Mouse (Mus musculus) midbrain, embryonic 11.5 days (tissue): ENCODE measurements around the gene Wfdc17. TPM values are rescaled to one million over a fixed set of nuclear protein-coding genes. Genes with fewer than 3 reads are reported as not detected.

ENCODE experiments used
- ATAC-seq: fragments of 200-750 bp; cut with Nextera tagmentation; 2 replicates; pipeline ENCODE4 v1.8.0; 2017; ENCODE audit warnings: moderate TSS enrichment, moderate library complexity; ENCODE audit not compliant: low FRiP score
- DNase-seq: peaks from one replicate; pipeline ENCODE4 v3.0.0; 2015; ENCODE audit warnings: low spot score; ENCODE audit errors: missing footprints
- H3K27ac ChIP-seq: fragments of 300-500 bp; sonication (generic); 2 replicates; pipeline ENCODE4 v1.5.1; 2014; ENCODE audit warnings: low read depth, low read length
- H3K27me3 ChIP-seq: fragments of 300-500 bp; sonication (generic); 2 replicates; pipeline ENCODE4 v1.6.1; 2014; ENCODE audit warnings: mild to moderate bottlenecking, low read length, moderate library complexity, mixed read lengths; ENCODE audit not compliant: control insufficient read depth, insufficient read depth
- H3K36me3 ChIP-seq: fragments of 300-500 bp; sonication (generic); 2 replicates; pipeline ENCODE4 v1.6.1; 2014; ENCODE audit warnings: mild to moderate bottlenecking, low read length, moderate library complexity, mixed read lengths; ENCODE audit not compliant: control insufficient read depth, insufficient read depth
- H3K4me1 ChIP-seq: fragments of 300-500 bp; sonication (generic); 2 replicates; pipeline ENCODE4 v1.6.1; 2014; ENCODE audit warnings: low read length; ENCODE audit not compliant: control insufficient read depth, insufficient read depth
- H3K4me2 ChIP-seq: fragments of 300-500 bp; sonication (generic); 2 replicates; pipeline ENCODE4 v1.6.1; 2014; ENCODE audit warnings: mild to moderate bottlenecking, moderate library complexity
- H3K4me3 ChIP-seq: fragments of 300-500 bp; sonication (generic); 2 replicates; pipeline ENCODE4 v1.5.1; 2014; ENCODE audit warnings: low read depth, low read length
- H3K9ac ChIP-seq: fragments of 300-500 bp; sonication (generic); 2 replicates; pipeline ENCODE4 v1.6.1; 2014; ENCODE audit warnings: low read length
- H3K9me3 ChIP-seq: fragments of 300-500 bp; sonication (generic); 2 replicates; pipeline ENCODE4 v1.6.1; 2016; ENCODE audit warnings: low read length; ENCODE audit not compliant: control insufficient read depth
- WGBS: fragments of 180-500 bp; shearing (Covaris S2); extraction: QIAGEN DNeasy Blood & Tissue Kit; methylation state at CpG from one replicate; pipeline ENCODE4 v1.1.7; 2014; 5-methylcytosine and 5-hydroxymethylcytosine counted together
- polyA plus RNA-seq: library from polyadenylated mRNA; unstranded; fragments of >200 nt; fragmentation: Nextera tagmentation; extraction: Ambion mirVana; gene quantifications from 2 replicates; pipeline ENCODE4 v1.2.1, GENCODE M21; 2014

The Wfdc17 gene
- polyA plus RNA-seq, 1 experiment from 2014 or later, result not detected

- 84% methylated on average over 1 of the region's 1 CpGs for WGBS
- DNase-seq (no peak), ATAC-seq (no peak)
- H3K4me1 ChIP-seq, result no peaks in the 10 kb centered on the region
- H3K9ac ChIP-seq, result no peak overlapping the region
- no peaks in the 10 kb centered on the region for H3K9me3 ChIP-seq
- no peak overlapping the region for H3K4me3 ChIP-seq
- H3K4me2 ChIP-seq, result no peak overlapping the region
- H3K36me3 ChIP-seq, result no peaks in the 10 kb centered on the region
- H3K27me3 ChIP-seq, result no peaks in the 10 kb centered on the region
- H3K27ac ChIP-seq, result no peak overlapping the region
Observed at GRCm38 (mm10) chr11:83734215-83734614, 30.4 kb downstream of the Wfdc17 start.

GRCm38 (mm10) chr11:83735881-83736280, 32.1 kb downstream of the Wfdc17 start:
- H3K9ac ChIP-seq, result no peak overlapping the region
- H3K4me3 ChIP-seq, result no peak overlapping the region
- H3K27ac ChIP-seq, result no peak overlapping the region
- DNase-seq (no peak), ATAC-seq (no peak)
- no peaks in the 10 kb centered on the region for H3K9me3 ChIP-seq
- WGBS, result 82% methylated on average over 2 of the region's 2 CpGs
- no peaks in the 10 kb centered on the region for H3K36me3 ChIP-seq
- H3K27me3 ChIP-seq, result no peaks in the 10 kb centered on the region
- no peaks in the 10 kb centered on the region for H3K4me1 ChIP-seq
- H3K4me2 ChIP-seq, result no peak overlapping the region

GRCm38 (mm10) chr11:83737109-83737558, 33.3 kb downstream of the Wfdc17 start:
- Histone ChIP-seq H3K4me3 (no peak overlapping the region), H3K9me3 (no peaks in the 10 kb centered on the region), H3K4me2 (no peak overlapping the region), H3K9ac (no peak overlapping the region), H3K27ac (no peak overlapping the region), H3K36me3 (no peaks in the 10 kb centered on the region), H3K27me3 (no peaks in the 10 kb centered on the region), H3K4me1 (no peaks in the 10 kb centered on the region)
- 81% methylated on average over 3 of the region's 3 CpGs for WGBS
- ATAC-seq (no peak), DNase-seq (no peak)

DNA sequence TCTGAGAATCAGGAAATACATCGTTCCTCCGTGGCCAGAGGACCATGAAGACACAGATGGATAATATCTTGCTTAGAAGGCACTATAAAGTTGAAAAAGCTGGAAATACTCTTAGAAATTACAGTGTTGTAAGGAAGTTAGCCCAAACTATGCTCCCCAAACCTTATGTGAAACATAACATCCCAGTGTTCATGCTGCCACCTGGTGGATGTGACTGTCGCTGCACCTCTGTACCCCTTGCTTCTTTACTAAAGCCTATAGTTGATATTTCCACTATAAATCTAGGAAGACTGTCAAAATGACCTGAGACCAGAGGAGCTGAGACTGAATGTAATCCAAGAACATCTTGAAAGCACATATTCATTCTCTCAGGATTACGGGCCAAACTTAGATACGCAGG, 35.5 kb downstream of the Wfdc17 start:
- 25% methylated on average over 5 of the region's 5 CpGs for WGBS
- DNase-seq (peak; percentile 94), ATAC-seq (no peak)
- H3K4me2 ChIP-seq, result no peak overlapping the region
- H3K4me1 ChIP-seq, result no peaks in the 10 kb centered on the region
- no peaks in the 10 kb centered on the region for H3K36me3 ChIP-seq
- H3K4me3 ChIP-seq, result no peak overlapping the region
- H3K27me3 ChIP-seq, result no peaks in the 10 kb centered on the region
- no peaks in the 10 kb centered on the region for H3K9me3 ChIP-seq
- no peak overlapping the region for H3K9ac ChIP-seq
- no peak overlapping the region for H3K27ac ChIP-seq

DNA sequence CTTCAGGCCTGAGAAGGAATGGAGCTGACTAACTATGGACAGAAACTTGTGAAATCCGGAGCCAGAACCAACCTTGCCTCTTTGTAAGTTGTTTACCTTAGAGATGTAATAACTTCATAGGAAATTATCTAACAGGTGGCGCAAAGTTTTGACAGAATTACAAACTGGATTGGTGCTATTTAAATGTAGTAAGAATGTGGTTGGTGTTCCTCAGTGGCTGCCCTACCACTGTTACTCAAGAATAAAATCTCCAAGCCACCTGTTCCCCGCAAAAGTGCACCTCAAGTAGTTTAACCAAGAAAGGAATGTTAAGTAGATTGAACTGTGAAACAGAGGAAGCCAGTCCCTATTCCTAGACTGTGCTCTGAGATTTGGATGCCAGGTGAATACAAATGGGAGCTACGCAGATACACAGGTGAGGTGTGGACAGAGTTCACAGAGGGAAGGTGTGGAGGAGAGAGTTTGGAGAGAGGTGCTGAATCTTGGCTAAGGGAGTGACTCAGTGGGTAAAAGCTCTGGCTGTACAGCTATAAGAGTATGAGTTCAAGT, 36.7 kb downstream of the Wfdc17 start:
- no peak overlapping the region for H3K4me2 ChIP-seq
- no peaks in the 10 kb centered on the region for H3K4me1 ChIP-seq
- 86% methylated on average over 4 of the region's 4 CpGs for WGBS
- H3K27me3 ChIP-seq, result no peaks in the 10 kb centered on the region
- DNase-seq (no peak), ATAC-seq (no peak)
- H3K36me3 ChIP-seq, result no peaks in the 10 kb centered on the region
- H3K4me3 ChIP-seq, result no peak overlapping the region
- H3K27ac ChIP-seq, result no peak overlapping the region
- no peaks in the 10 kb centered on the region for H3K9me3 ChIP-seq
- H3K9ac ChIP-seq, result no peak overlapping the region

DNA sequence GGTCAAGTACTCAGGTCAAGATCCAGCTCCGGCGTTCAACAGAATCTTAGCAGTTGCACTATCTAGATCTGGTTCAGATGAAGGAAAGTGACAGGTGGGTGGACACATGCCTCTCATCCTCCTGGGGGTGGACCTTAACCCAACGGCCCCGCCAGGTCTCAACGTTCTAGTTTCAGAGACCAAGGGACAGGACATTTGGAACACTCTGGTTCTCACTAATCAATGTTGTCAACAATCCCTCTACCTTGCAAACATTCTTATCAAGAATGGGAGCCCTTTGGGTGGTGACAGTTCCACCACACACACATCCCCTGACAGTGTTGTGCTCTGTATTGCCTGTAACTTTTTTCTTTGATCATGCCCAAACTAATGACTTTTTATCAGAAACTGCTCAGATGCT, 38.0 kb downstream of the Wfdc17 start:
- Histone ChIP-seq H3K36me3 (no peaks in the 10 kb centered on the region), H3K9me3 (no peaks in the 10 kb centered on the region), H3K9ac (no peak overlapping the region), H3K4me3 (no peak overlapping the region), H3K27ac (no peak overlapping the region), H3K4me1 (no peaks in the 10 kb centered on the region), H3K27me3 (no peaks in the 10 kb centered on the region), H3K4me2 (no peak overlapping the region)
- ATAC-seq, result no peak
- WGBS, result 85% methylated on average over 5 of the region's 5 CpGs
- peak; percentile 12 for DNase-seq

- H3K27ac ChIP-seq, result no peak overlapping the region
- H3K4me2 ChIP-seq, result no peak overlapping the region
- no peak overlapping the region for H3K9ac ChIP-seq
- ATAC-seq (no peak), DNase-seq (peak; percentile 31)
- WGBS, result 78% methylated on average over 9 of the region's 9 CpGs
- no peaks in the 10 kb centered on the region for H3K36me3 ChIP-seq
- no peak overlapping the region for H3K4me3 ChIP-seq
- H3K4me1 ChIP-seq, result no peaks in the 10 kb centered on the region
- H3K27me3 ChIP-seq, result no peaks in the 10 kb centered on the region
- H3K9me3 ChIP-seq, result no peaks in the 10 kb centered on the region
Observed at GRCm38 (mm10) chr11:83742731-83743355, 39.1 kb downstream of the Wfdc17 start.

GRCm38 (mm10) chr11:83743525-83743924, 39.7 kb downstream of the Wfdc17 start:
- Histone ChIP-seq H3K36me3 (no peaks in the 10 kb centered on the region), H3K9me3 (no peaks in the 10 kb centered on the region), H3K27ac (no peak overlapping the region), H3K4me2 (no peak overlapping the region), H3K27me3 (no peaks in the 10 kb centered on the region), H3K4me1 (no peaks in the 10 kb centered on the region), H3K4me3 (no peak overlapping the region), H3K9ac (no peak overlapping the region)
- 87% methylated on average over 3 of the region's 3 CpGs for WGBS
- ATAC-seq (no peak), DNase-seq (peak; percentile 28)

DNA sequence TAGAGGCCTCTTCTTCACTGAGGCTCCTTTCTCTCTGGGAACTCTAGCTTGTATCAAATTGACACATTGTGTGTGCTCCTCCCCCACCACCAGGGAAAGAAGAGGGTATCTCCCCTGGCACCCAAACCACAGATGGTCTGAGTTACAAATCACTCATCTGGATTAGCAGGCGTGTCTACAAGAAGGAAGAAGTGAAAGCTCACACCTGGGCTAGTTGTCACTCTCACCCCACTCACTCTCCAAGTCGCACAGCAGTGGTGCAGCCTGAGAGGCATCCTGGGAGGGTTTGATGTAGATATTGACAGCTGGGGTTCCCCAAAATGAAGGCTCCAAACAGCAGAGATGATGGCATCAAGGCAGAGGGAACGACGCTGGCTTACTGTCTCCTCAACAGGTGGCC, 42.4 kb downstream of the Wfdc17 start:
- 71% methylated on average over 4 of the region's 4 CpGs for WGBS
- Histone ChIP-seq H3K9me3 (no peaks in the 10 kb centered on the region), H3K4me1 (no peaks in the 10 kb centered on the region), H3K4me2 (no peak overlapping the region), H3K27me3 (no peaks in the 10 kb centered on the region), H3K4me3 (no peak overlapping the region), H3K36me3 (no peaks in the 10 kb centered on the region), H3K9ac (no peak overlapping the region), H3K27ac (no peak overlapping the region)
- DNase-seq (peak; percentile 21), ATAC-seq (no peak)
